Mouse (Mus musculus): ENCODE results near the gene Sstr5. TPM values are rescaled to one million over a fixed set of nuclear protein-coding genes. Genes with fewer than 3 reads are reported as not detected.

Sstr5 gene
- polyA plus RNA-seq, 1 experiment from 2014 or later = 0.49 TPM

DNA sequence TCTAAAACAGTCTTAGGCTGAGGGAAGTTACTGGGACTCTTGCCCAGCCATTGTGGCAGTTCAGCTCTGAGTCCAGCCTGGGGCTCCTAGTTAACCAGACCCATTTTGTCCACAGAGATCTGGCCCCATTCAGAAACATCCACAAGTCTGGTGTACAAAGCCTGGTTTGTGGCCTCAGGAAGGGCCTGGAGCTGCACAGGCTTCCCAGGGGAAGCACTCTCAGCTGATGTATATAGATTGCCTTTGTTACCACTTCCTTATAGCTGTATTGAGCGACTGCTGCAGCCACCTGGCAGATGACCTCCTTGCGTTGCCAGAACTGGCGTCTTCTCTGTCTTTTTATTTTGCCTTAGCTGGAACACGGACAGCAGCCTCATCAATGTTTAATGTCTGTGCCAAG is 52.0 kb downstream of the Sstr5 start:
- WGBS = 40% methylated on average over 4 of the region's 4 CpGs

GRCm38 (mm10) chr17:25442889-25443288 is 54.2 kb downstream of the Sstr5 start:
- WGBS = 52% methylated on average over 3 of the region's 3 CpGs
- H3K9me3 ChIP-seq (replicated peaks; ENCODE audit: control insufficient read depth, low read length) = no peaks in the 10 kb centered on the region
- no peak overlapping the region for H3K4me3 ChIP-seq (replicated peaks; ENCODE audit: low read length)
- H3K27ac ChIP-seq (ENCODE audit: low read length) = no peak overlapping the region
- no peaks in the 10 kb centered on the region for H3K27me3 ChIP-seq (ENCODE audit: control insufficient read depth, insufficient read depth, low read length)
- H3K9ac ChIP-seq (ENCODE audit: low read length) = no peak overlapping the region
- H3K4me1 ChIP-seq (ENCODE audit: control insufficient read depth, insufficient read depth, low read length) = 0 out of 2 replicates have a peak, but pooled peaks cover 6% of the 10 kb centered on the region
- no peaks in the 10 kb centered on the region for H3K36me3 ChIP-seq (ENCODE audit: control insufficient read depth, insufficient read depth, low read length)
- H3K4me2 ChIP-seq (ENCODE audit: low read depth, low read length) = no peak overlapping the region
- no peak for ATAC-seq (ENCODE audit: insufficient read depth, low FRiP score)

More for the DNA sequence above, 52.0 kb downstream of the Sstr5 start:
- no peak overlapping the region for H3K4me3 ChIP-seq (replicated peaks; ENCODE audit: low read length)
- no peak overlapping the region for H3K9ac ChIP-seq (ENCODE audit: low read length)
- no peaks in the 10 kb centered on the region for H3K9me3 ChIP-seq (replicated peaks; ENCODE audit: control insufficient read depth, low read length)
- no peaks in the 10 kb centered on the region for H3K27me3 ChIP-seq (ENCODE audit: control insufficient read depth, insufficient read depth, low read length)
- no peaks in the 10 kb centered on the region for H3K36me3 ChIP-seq (ENCODE audit: control insufficient read depth, insufficient read depth, low read length)
- no peak overlapping the region for H3K27ac ChIP-seq (ENCODE audit: low read length)
- no peak for ATAC-seq (ENCODE audit: insufficient read depth, low FRiP score)
- 0 out of 2 replicates have a peak, but pooled peaks cover 6% of the 10 kb centered on the region for H3K4me1 ChIP-seq (ENCODE audit: control insufficient read depth, insufficient read depth, low read length)
- H3K4me2 ChIP-seq (ENCODE audit: low read depth, low read length) = no peak overlapping the region

- Histone ChIP-seq H3K27ac (ENCODE audit: low read length) (no peak overlapping the region), H3K4me3 (replicated peaks; ENCODE audit: low read length) (no peak overlapping the region), H3K36me3 (ENCODE audit: control insufficient read depth, insufficient read depth, low read length) (no peaks in the 10 kb centered on the region), H3K4me1 (ENCODE audit: control insufficient read depth, insufficient read depth, low read length) (0 out of 2 replicates have a peak, but pooled peaks cover 6% of the 10 kb centered on the region), H3K27me3 (ENCODE audit: control insufficient read depth, insufficient read depth, low read length) (no peaks in the 10 kb centered on the region), H3K9ac (ENCODE audit: low read length) (no peak overlapping the region), H3K4me2 (ENCODE audit: low read depth, low read length) (no peak overlapping the region), H3K9me3 (replicated peaks; ENCODE audit: control insufficient read depth, low read length) (no peaks in the 10 kb centered on the region)
- WGBS = 73% methylated on average over 6 of the region's 6 CpGs
- no peak for ATAC-seq (ENCODE audit: insufficient read depth, low FRiP score)
Observed at GRCm38 (mm10) chr17:25441417-25441816, 55.7 kb downstream of the Sstr5 start.

Other genes with a start within 250 kb of the Sstr5 start
- 4.3 and 5.2 TPM in 2 replicates for gene Baiap3, start 240.9 kb downstream of the Sstr5 start, polyA plus RNA-seq (2015; fragmentation: Nextera tagmentation; extraction: Ambion mirVana)
- 441 and 478 TPM in 2 replicates for gene Ube2i, start 222.7 kb downstream of the Sstr5 start, polyA plus RNA-seq (2015; fragmentation: Nextera tagmentation; extraction: Ambion mirVana)
- 1.3 and 1.4 TPM in 2 replicates for gene Prss34, start 198.9 kb downstream of the Sstr5 start, polyA plus RNA-seq (2015; fragmentation: Nextera tagmentation; extraction: Ambion mirVana)
- gene Prss28, start 188.6 kb downstream of the Sstr5 start, polyA plus RNA-seq (2015; fragmentation: Nextera tagmentation; extraction: Ambion mirVana) = not detected in 2 replicates
- not detected in 2 replicates for gene Prss29, start 178.6 kb downstream of the Sstr5 start, polyA plus RNA-seq (2015; fragmentation: Nextera tagmentation; extraction: Ambion mirVana)
- gene Tpsab1, start 151.7 kb downstream of the Sstr5 start, polyA plus RNA-seq (2015; fragmentation: Nextera tagmentation; extraction: Ambion mirVana) = 0.50 and 0.53 TPM in 2 replicates
- gene Tpsb2, start 131.0 kb downstream of the Sstr5 start, polyA plus RNA-seq (2015; fragmentation: Nextera tagmentation; extraction: Ambion mirVana) = 13.4 and 19.2 TPM in 2 replicates
- gene Tpsg1, start 128.0 kb downstream of the Sstr5 start, polyA plus RNA-seq (2015; fragmentation: Nextera tagmentation; extraction: Ambion mirVana) = 2.3 and 3.5 TPM in 2 replicates
- gene Cacna1h, start 63.5 kb downstream of the Sstr5 start, polyA plus RNA-seq (2015; fragmentation: Nextera tagmentation; extraction: Ambion mirVana) = 2.6 and 2.9 TPM in 2 replicates
- gene Tekt4, start 42.7 kb downstream of the Sstr5 start, polyA plus RNA-seq (2015; fragmentation: Nextera tagmentation; extraction: Ambion mirVana) = not detected in 2 replicates
- 3.0 and 3.3 TPM in 2 replicates for gene Sox8, start 73.4 kb upstream of the Sstr5 start, polyA plus RNA-seq (2015; fragmentation: Nextera tagmentation; extraction: Ambion mirVana)
- 27.0 and 28.9 TPM in 2 replicates for gene Lmf1, start 81.8 kb upstream of the Sstr5 start, polyA plus RNA-seq (2015; fragmentation: Nextera tagmentation; extraction: Ambion mirVana)
- gene Gng13, start 219.9 kb upstream of the Sstr5 start, polyA plus RNA-seq (2015; fragmentation: Nextera tagmentation; extraction: Ambion mirVana) = 0.85 and 1.0 TPM in 2 replicates
- gene Chtf18, start 230.1 kb upstream of the Sstr5 start, polyA plus RNA-seq (2015; fragmentation: Nextera tagmentation; extraction: Ambion mirVana) = 22.9 and 25.1 TPM in 2 replicates
- gene Rpusd1, start 230.4 kb upstream of the Sstr5 start, polyA plus RNA-seq (2015; fragmentation: Nextera tagmentation; extraction: Ambion mirVana) = 17.5 and 18.9 TPM in 2 replicates
- gene Mslnl, start 238.8 kb upstream of the Sstr5 start, polyA plus RNA-seq (2015; fragmentation: Nextera tagmentation; extraction: Ambion mirVana) = 0.05 and 0.14 TPM in 2 replicates

All from stomach, embryonic 16.5 days (tissue).